Mouse (Mus musculus): ENCODE measurements around the gene Amdhd2.

GRCm38 (mm10) chr17:24199741-24200140 lies 36.2 kb upstream of the Amdhd2 start:
- TF ChIP-seq CTCF (IDR thresholded peaks at IDR 0.05) (no peak), POLR2A (IDR thresholded peaks at IDR 0.05; ENCODE audit: insufficient read depth, low read depth, low read length) (no peak), EP300 (IDR thresholded peaks at IDR 0.05; ENCODE audit: insufficient read depth, low read depth, low read length) (no peak)

All from heart, adult 2 months (tissue).